Mouse (Mus musculus): ENCODE data around the gene Zfp213.

DNA sequence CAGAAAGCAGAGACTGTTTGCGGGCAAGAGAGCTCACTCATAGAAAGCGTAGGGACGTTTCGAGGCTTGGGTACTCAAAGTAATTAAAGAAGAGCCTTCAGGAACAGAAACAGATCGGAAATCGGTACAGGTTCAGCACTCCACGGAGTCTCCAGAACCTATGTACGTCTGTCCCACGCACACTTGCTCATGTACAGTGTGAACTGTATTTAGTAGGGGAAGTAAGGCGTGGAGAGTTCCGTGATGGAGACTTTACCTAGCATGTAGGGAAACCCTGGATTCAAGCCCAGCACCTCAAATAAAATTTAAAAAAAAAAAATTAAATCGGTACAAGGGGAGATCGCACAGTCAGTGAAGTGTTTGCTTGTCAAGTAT, 28.9 kb upstream of the Zfp213 start:
- TF ChIP-seq ZMIZ1 (IDR thresholded peaks at IDR 0.05; ENCODE audit: low read depth, low read length), result no peak
- TF ChIP-seq MAFK (IDR thresholded peaks at IDR 0.05; ENCODE audit: borderline replicate concordance, low read depth, low read length), result no peak
- no peak for TF ChIP-seq CTCF (IDR thresholded peaks at IDR 0.05 in 2 of 3, conservative IDR thresholded peaks at IDR 0.05 in 1 of 3; ENCODE audit: control insufficient read depth in 1 of 3, insufficient read depth in 1 of 3, low read depth in 2 of 3, low read length in 3 of 3, poor library complexity in 1 of 3, severe bottlenecking in 1 of 3)
- no peak for TF ChIP-seq E2F4 (IDR thresholded peaks at IDR 0.05; ENCODE audit: borderline replicate concordance, low read depth, low read length)
- no peak for TF ChIP-seq TCF12 (IDR thresholded peaks at IDR 0.05; ENCODE audit: low read depth, low read length)
- TF ChIP-seq EP300 (IDR thresholded peaks at IDR 0.05; ENCODE audit: low read depth in 1 of 2, low read length in 2 of 2), result no peak
- no peak for TF ChIP-seq GATA1 (IDR thresholded peaks at IDR 0.05; ENCODE audit: low read depth, low read length)
- TF ChIP-seq MXI1 (IDR thresholded peaks at IDR 0.05; ENCODE audit: low read depth, low read length), result no peak; the same call in 1 of the 2 replicates
- TF ChIP-seq POLR2A (IDR thresholded peaks at IDR 0.05; ENCODE audit: control insufficient read depth in 1 of 2, insufficient read depth in 1 of 2, low read depth in 1 of 2, low read length in 2 of 2, poor library complexity in 1 of 2), result no peak
- no peak for TF ChIP-seq BHLHE40 (IDR thresholded peaks at IDR 0.05; ENCODE audit: borderline replicate concordance, low read depth, low read length)
- 0 out of 2 replicates have a peak, but pooled peaks have one; percentile 4 for TF ChIP-seq MAX (IDR thresholded peaks at IDR 0.05; ENCODE audit: low read length)
- no peak for TF ChIP-seq ZC3H11A (IDR thresholded peaks at IDR 0.05; ENCODE audit: low read depth, low read length)

Data from MEL (cell line).